Mouse (Mus musculus): Measurements from ENCODE around the gene 1700042G07Rik. TPM values are rescaled to one million over a fixed set of nuclear protein-coding genes. Genes with fewer than 3 reads are reported as not detected.

The 1700042G07Rik gene
- polyA plus RNA-seq (2014; fragmentation: Nextera tagmentation; extraction: Ambion mirVana) = not detected in 2 replicates

- Histone ChIP-seq H3K36me3 (ENCODE audit: control insufficient read depth, insufficient read depth, low read length) (no peaks in the 10 kb centered on the region), H3K4me2 (no peak within 1 kb of the TSS), H3K4me1 (replicated peaks; ENCODE audit: control insufficient read depth, insufficient read depth, low read length) (peaks cover 27% of the 10 kb centered on the region), H3K4me3 (ENCODE audit: low read depth, low read length) (no peak within 1 kb of the TSS), H3K9ac (ENCODE audit: low read depth, low read length) (no peak within 1 kb of the TSS), H3K27ac (ENCODE audit: low read depth, low read length) (no peak within 1 kb of the TSS), H3K27me3 (replicated peaks; ENCODE audit: control insufficient read depth, insufficient read depth, low read length) (no peaks in the 10 kb centered on the region), H3K9me3 (ENCODE audit: control insufficient read depth, low read length) (no peaks in the 10 kb centered on the region)
- ATAC-seq (replicated peaks; ENCODE audit: low FRiP score) = no peak
- WGBS = 83% methylated on average over 6 of the region's 6 CpGs
- DNase-seq (ENCODE audit: low spot score) = no peak
Measured at GRCm38 (mm10) chr4:116173072-116173471, at the start of gene 1700042G07Rik, which contains the start of gene Gm49337. Gene 1700042G07Rik, plus strand, starts transcription at chr4:116173372. Gene Gm49337, plus strand, starts transcription at chr4:116173384.

GRCm38 (mm10) chr4:116123602-116124519 lies 49.3 kb upstream of the 1700042G07Rik start, which contains the start of the genes Rad54l and Pomgnt1:
Gene Rad54l, minus strand, starts transcription at chr4:116123690.
Gene Pomgnt1, plus strand, starts transcription at chr4:116123840.
- 6% methylated on average over 24 of the region's 24 CpGs for WGBS
- peak within 1 kb of the TSS; percentile 89 for H3K9ac ChIP-seq (ENCODE audit: low read depth, low read length)
- no peaks in the 10 kb centered on the region for H3K27me3 ChIP-seq (replicated peaks; ENCODE audit: control insufficient read depth, insufficient read depth, low read length)
- peaks cover 18% of the 10 kb centered on the region for H3K4me1 ChIP-seq (replicated peaks; ENCODE audit: control insufficient read depth, insufficient read depth, low read length)
- peak; percentile 88 for DNase-seq (ENCODE audit: low spot score)
- peak within 1 kb of the TSS; percentile 83 for H3K4me2 ChIP-seq
- no peaks in the 10 kb centered on the region for H3K9me3 ChIP-seq (ENCODE audit: control insufficient read depth, low read length)
- peak; percentile 96 for ATAC-seq (replicated peaks; ENCODE audit: low FRiP score)
- H3K27ac ChIP-seq (ENCODE audit: low read depth, low read length) = peak within 1 kb of the TSS; percentile 55
- no peaks in the 10 kb centered on the region; the same call in 1 of the 2 replicates for H3K36me3 ChIP-seq (ENCODE audit: control insufficient read depth, insufficient read depth, low read length)
- H3K4me3 ChIP-seq (ENCODE audit: low read depth, low read length) = peak within 1 kb of the TSS; percentile 67

- ATAC-seq (replicated peaks; ENCODE audit: low FRiP score) (peak; percentile 62), DNase-seq (ENCODE audit: low spot score) (no peak)
- 64% methylated on average over 4 of the region's 4 CpGs for WGBS
- H3K27me3 ChIP-seq (replicated peaks; ENCODE audit: control insufficient read depth, insufficient read depth, low read length) = no peaks in the 10 kb centered on the region
- H3K9ac ChIP-seq (ENCODE audit: low read depth, low read length) = no peak overlapping the region
- no peaks in the 10 kb centered on the region for H3K9me3 ChIP-seq (ENCODE audit: control insufficient read depth, low read length)
- H3K4me1 ChIP-seq (replicated peaks; ENCODE audit: control insufficient read depth, insufficient read depth, low read length) = peaks cover 18% of the 10 kb centered on the region
- H3K36me3 ChIP-seq (ENCODE audit: control insufficient read depth, insufficient read depth, low read length) = no peaks in the 10 kb centered on the region; the same call in 1 of the 2 replicates
- H3K4me3 ChIP-seq (ENCODE audit: low read depth, low read length) = no peak overlapping the region
- 0 out of 2 replicates have a peak overlapping the region, but pooled peaks have one; percentile 5 for H3K4me2 ChIP-seq
- H3K27ac ChIP-seq (ENCODE audit: low read depth, low read length) = no peak overlapping the region
Measured at GRCm38 (mm10) chr4:116125803-116126386, 47.3 kb upstream of the 1700042G07Rik start.

- Histone ChIP-seq H3K27ac (ENCODE audit: low read depth, low read length) (no peak overlapping the region), H3K4me3 (ENCODE audit: low read depth, low read length) (no peak overlapping the region), H3K9ac (ENCODE audit: low read depth, low read length) (no peak overlapping the region), H3K4me1 (replicated peaks; ENCODE audit: control insufficient read depth, insufficient read depth, low read length) (peaks cover 15% of the 10 kb centered on the region), H3K4me2 (no peak overlapping the region), H3K27me3 (replicated peaks; ENCODE audit: control insufficient read depth, insufficient read depth, low read length) (no peaks in the 10 kb centered on the region), H3K9me3 (ENCODE audit: control insufficient read depth, low read length) (no peaks in the 10 kb centered on the region), H3K36me3 (ENCODE audit: control insufficient read depth, insufficient read depth, low read length) (no peaks in the 10 kb centered on the region)
- 86% methylated on average over 6 of the region's 6 CpGs for WGBS
- DNase-seq (ENCODE audit: low spot score) (no peak), ATAC-seq (replicated peaks; ENCODE audit: low FRiP score) (no peak)
Measured at GRCm38 (mm10) chr4:116127956-116128355, 45.2 kb upstream of the 1700042G07Rik start.

- Histone ChIP-seq H3K4me1 (replicated peaks; ENCODE audit: control insufficient read depth, insufficient read depth, low read length) (no peaks in the 10 kb centered on the region), H3K27ac (ENCODE audit: low read depth, low read length) (no peak overlapping the region), H3K4me3 (ENCODE audit: low read depth, low read length) (no peak overlapping the region), H3K9ac (ENCODE audit: low read depth, low read length) (no peak overlapping the region), H3K9me3 (ENCODE audit: control insufficient read depth, low read length) (no peaks in the 10 kb centered on the region), H3K36me3 (ENCODE audit: control insufficient read depth, insufficient read depth, low read length) (no peaks in the 10 kb centered on the region), H3K4me2 (no peak overlapping the region), H3K27me3 (replicated peaks; ENCODE audit: control insufficient read depth, insufficient read depth, low read length) (no peaks in the 10 kb centered on the region)
- WGBS = 66% methylated on average over 4 of the region's 4 CpGs
- no peak for ATAC-seq (replicated peaks; ENCODE audit: low FRiP score)
- DNase-seq (ENCODE audit: low spot score) = no peak
Measured at GRCm38 (mm10) chr4:116133126-116133525, 40.0 kb upstream of the 1700042G07Rik start.

GRCm38 (mm10) chr4:116134990-116135389 lies 38.2 kb upstream of the 1700042G07Rik start:
- 42% methylated on average over 2 of the region's 2 CpGs for WGBS
- Histone ChIP-seq H3K36me3 (ENCODE audit: control insufficient read depth, insufficient read depth, low read length) (no peaks in the 10 kb centered on the region), H3K4me1 (replicated peaks; ENCODE audit: control insufficient read depth, insufficient read depth, low read length) (no peaks in the 10 kb centered on the region)

GRCm38 (mm10) chr4:116137421-116137996 lies 35.7 kb upstream of the 1700042G07Rik start:
- no peak for ATAC-seq (replicated peaks; ENCODE audit: low FRiP score)
- no peak overlapping the region for H3K9ac ChIP-seq (ENCODE audit: low read depth, low read length)

More at GRCm38 (mm10) chr4:116134990-116135389, 38.2 kb upstream of the 1700042G07Rik start:
- no peaks in the 10 kb centered on the region for H3K27me3 ChIP-seq (replicated peaks; ENCODE audit: control insufficient read depth, insufficient read depth, low read length)
- H3K9ac ChIP-seq (ENCODE audit: low read depth, low read length) = no peak overlapping the region
- no peak overlapping the region for H3K27ac ChIP-seq (ENCODE audit: low read depth, low read length)
- ATAC-seq (replicated peaks; ENCODE audit: low FRiP score) (no peak), DNase-seq (ENCODE audit: low spot score) (no peak)
- no peak overlapping the region for H3K4me3 ChIP-seq (ENCODE audit: low read depth, low read length)
- no peaks in the 10 kb centered on the region for H3K9me3 ChIP-seq (ENCODE audit: control insufficient read depth, low read length)
- no peak overlapping the region for H3K4me2 ChIP-seq

GRCm38 (mm10) chr4:116140801-116141574 lies 32.2 kb upstream of the 1700042G07Rik start:
- DNase-seq (ENCODE audit: low spot score) (no peak), ATAC-seq (replicated peaks; ENCODE audit: low FRiP score) (no peak)
- 76% methylated on average over 7 of the region's 7 CpGs for WGBS
- H3K4me2 ChIP-seq = no peak overlapping the region
- no peaks in the 10 kb centered on the region for H3K36me3 ChIP-seq (ENCODE audit: control insufficient read depth, insufficient read depth, low read length)
- H3K27ac ChIP-seq (ENCODE audit: low read depth, low read length) = no peak overlapping the region
- no peaks in the 10 kb centered on the region for H3K9me3 ChIP-seq (ENCODE audit: control insufficient read depth, low read length)
- H3K27me3 ChIP-seq (replicated peaks; ENCODE audit: control insufficient read depth, insufficient read depth, low read length) = peaks cover 22% of the 10 kb centered on the region; the same call in 1 of the 2 replicates
- no peak overlapping the region for H3K4me3 ChIP-seq (ENCODE audit: low read depth, low read length)
- peaks cover 3% of the 10 kb centered on the region; the same call in 1 of the 2 replicates for H3K4me1 ChIP-seq (replicated peaks; ENCODE audit: control insufficient read depth, insufficient read depth, low read length)
- no peak overlapping the region for H3K9ac ChIP-seq (ENCODE audit: low read depth, low read length)

More at GRCm38 (mm10) chr4:116137421-116137996, 35.7 kb upstream of the 1700042G07Rik start:
- DNase-seq (ENCODE audit: low spot score) = no peak
- Histone ChIP-seq H3K4me3 (ENCODE audit: low read depth, low read length) (no peak overlapping the region), H3K4me2 (no peak overlapping the region), H3K27me3 (replicated peaks; ENCODE audit: control insufficient read depth, insufficient read depth, low read length) (peaks cover 7% of the 10 kb centered on the region; the same call in 1 of the 2 replicates), H3K36me3 (ENCODE audit: control insufficient read depth, insufficient read depth, low read length) (no peaks in the 10 kb centered on the region), H3K9me3 (ENCODE audit: control insufficient read depth, low read length) (no peaks in the 10 kb centered on the region), H3K4me1 (replicated peaks; ENCODE audit: control insufficient read depth, insufficient read depth, low read length) (no peaks in the 10 kb centered on the region), H3K27ac (ENCODE audit: low read depth, low read length) (no peak overlapping the region)
- 41% methylated on average over 13 of the region's 13 CpGs for WGBS

All from liver, embryonic 11.5 days (tissue).